Mouse (Mus musculus) embryonic facial prominence, embryonic 12.5 days (tissue): ENCODE results near the gene Tank. TPM values are rescaled to one million over a fixed set of nuclear protein-coding genes. Genes with fewer than 3 reads are reported as not detected.

ENCODE experiments used
- ATAC-seq: fragments of 200-750 bp; cut with Nextera tagmentation; 2 replicates; pipeline ENCODE4 v1.8.0; 2017; ENCODE audit not compliant: insufficient number of reproducible peaks, insufficient read depth, low FRiP score, low TSS enrichment
- H3K27ac ChIP-seq: fragments of 300-500 bp; sonication (generic); 2 replicates; pipeline ENCODE4 v1.5.1; 2016; ENCODE audit warnings: mild to moderate bottlenecking
- H3K27me3 ChIP-seq: fragments of 300-500 bp; sonication (generic); 2 replicates; pipeline ENCODE4 v1.6.1; 2016; ENCODE audit warnings: mild to moderate bottlenecking, moderate library complexity
- H3K36me3 ChIP-seq: fragments of 300-500 bp; sonication (generic); 2 replicates; pipeline ENCODE4 v1.6.1; 2016; ENCODE audit warnings: mild to moderate bottlenecking
- H3K4me1 ChIP-seq: fragments of 300-500 bp; sonication (generic); 2 replicates; pipeline ENCODE4 v1.6.1; 2016
- H3K4me2 ChIP-seq: fragments of 300-500 bp; sonication (generic); replicated peaks from 2 replicates; pipeline ENCODE4 v1.6.1; 2016; ENCODE audit warnings: mild to moderate bottlenecking, moderate library complexity
- H3K4me3 ChIP-seq: fragments of 300-500 bp; sonication (generic); 2 replicates; pipeline ENCODE4 v1.5.1; 2016; ENCODE audit warnings: mild to moderate bottlenecking
- H3K9ac ChIP-seq: fragments of 300-500 bp; sonication (generic); 2 replicates; pipeline ENCODE4 v1.6.1; 2016; ENCODE audit warnings: mild to moderate bottlenecking, moderate library complexity
- H3K9me3 ChIP-seq: fragments of 300-500 bp; sonication (generic); 2 replicates; pipeline ENCODE4 v1.6.1; 2016; ENCODE audit warnings: mild to moderate bottlenecking, moderate library complexity
- whole genome bisulfite sequencing: fragments of 180-500 bp; shearing (Covaris S2); methylation state at CpG from one replicate; pipeline ENCODE4 v1.1.7; 2016; 5-methylcytosine and 5-hydroxymethylcytosine counted together
- polyA plus RNA-seq: library from polyadenylated mRNA; unstranded; fragments of >200 nt; fragmentation: Nextera tagmentation; extraction: Ambion mirVana; gene quantifications from 2 replicates; pipeline ENCODE4 v1.2.1, GENCODE M21; 2016

Tank gene
- polyA plus RNA-seq, 1 experiment from 2014 or later, result 28.5 TPM

GRCm38 (mm10) chr2:61662833-61663232 lies 84.4 kb downstream of the Tank start:
- Histone ChIP-seq H3K4me2 (no peak overlapping the region), H3K36me3 (no peaks in the 10 kb centered on the region), H3K27ac (no peak overlapping the region), H3K9ac (no peak overlapping the region), H3K4me3 (no peak overlapping the region), H3K27me3 (no peaks in the 10 kb centered on the region), H3K4me1 (no peaks in the 10 kb centered on the region), H3K9me3 (no peaks in the 10 kb centered on the region)
- 82% methylated on average over 10 of the region's 10 CpGs for WGBS
- no peak for ATAC-seq

GRCm38 (mm10) chr2:61663573-61664241 lies 85.3 kb downstream of the Tank start:
- WGBS, result 80% methylated on average over 10 of the region's 10 CpGs
- ATAC-seq, result no peak
- Histone ChIP-seq H3K27me3 (no peaks in the 10 kb centered on the region), H3K27ac (no peak overlapping the region), H3K9ac (no peak overlapping the region), H3K4me1 (no peaks in the 10 kb centered on the region), H3K9me3 (no peaks in the 10 kb centered on the region), H3K36me3 (no peaks in the 10 kb centered on the region), H3K4me2 (no peak overlapping the region), H3K4me3 (no peak overlapping the region)

GRCm38 (mm10) chr2:61667420-61667819 lies 89.0 kb downstream of the Tank start:
- Histone ChIP-seq H3K27me3 (no peaks in the 10 kb centered on the region), H3K9me3 (no peaks in the 10 kb centered on the region), H3K4me1 (no peaks in the 10 kb centered on the region), H3K4me2 (no peak overlapping the region), H3K27ac (no peak overlapping the region), H3K9ac (no peak overlapping the region), H3K36me3 (no peaks in the 10 kb centered on the region), H3K4me3 (no peak overlapping the region)
- 83% methylated on average over 7 of the region's 7 CpGs for WGBS
- ATAC-seq, result no peak

GRCm38 (mm10) chr2:61668260-61668659 lies 89.9 kb downstream of the Tank start:
- no peaks in the 10 kb centered on the region for H3K36me3 ChIP-seq
- H3K9me3 ChIP-seq, result no peaks in the 10 kb centered on the region
- no peak overlapping the region for H3K4me3 ChIP-seq
- H3K4me2 ChIP-seq, result no peak overlapping the region
- ATAC-seq, result no peak
- no peak overlapping the region for H3K9ac ChIP-seq
- no peak overlapping the region for H3K27ac ChIP-seq
- WGBS, result 22% methylated on average over 4 of the region's 4 CpGs
- H3K27me3 ChIP-seq, result no peaks in the 10 kb centered on the region
- H3K4me1 ChIP-seq, result no peaks in the 10 kb centered on the region

GRCm38 (mm10) chr2:61674555-61674954 lies 96.2 kb downstream of the Tank start:
- Histone ChIP-seq H3K27me3 (no peaks in the 10 kb centered on the region), H3K4me3 (no peak overlapping the region), H3K36me3 (no peaks in the 10 kb centered on the region), H3K27ac (no peak overlapping the region), H3K9me3 (no peaks in the 10 kb centered on the region), H3K4me2 (no peak overlapping the region), H3K9ac (no peak overlapping the region), H3K4me1 (no peaks in the 10 kb centered on the region)
- 94% methylated on average over 3 of the region's 3 CpGs for WGBS
- no peak for ATAC-seq

GRCm38 (mm10) chr2:61681572-61681971 lies 103.2 kb downstream of the Tank start:
- Histone ChIP-seq H3K9me3 (no peaks in the 10 kb centered on the region), H3K4me1 (no peaks in the 10 kb centered on the region), H3K27ac (no peak overlapping the region), H3K36me3 (no peaks in the 10 kb centered on the region), H3K4me2 (no peak overlapping the region), H3K27me3 (no peaks in the 10 kb centered on the region), H3K4me3 (no peak overlapping the region), H3K9ac (no peak overlapping the region)
- WGBS, result 90% methylated on average over 1 of the region's 1 CpGs
- ATAC-seq, result no peak

- Histone ChIP-seq H3K4me1 (no peaks in the 10 kb centered on the region), H3K4me2 (no peak overlapping the region), H3K27me3 (no peaks in the 10 kb centered on the region), H3K9ac (no peak overlapping the region), H3K36me3 (no peaks in the 10 kb centered on the region), H3K9me3 (no peaks in the 10 kb centered on the region), H3K27ac (no peak overlapping the region), H3K4me3 (no peak overlapping the region)
- ATAC-seq, result no peak
- WGBS, result 46% methylated on average over 1 of the region's 1 CpGs
Observed at GRCm38 (mm10) chr2:61686533-61686932, 108.1 kb downstream of the Tank start.

GRCm38 (mm10) chr2:61689086-61689485 lies 110.7 kb downstream of the Tank start:
- no peak overlapping the region for H3K27ac ChIP-seq
- H3K4me2 ChIP-seq, result no peak overlapping the region
- H3K4me3 ChIP-seq, result no peak overlapping the region
- no peaks in the 10 kb centered on the region for H3K27me3 ChIP-seq
- H3K4me1 ChIP-seq, result no peaks in the 10 kb centered on the region
- no peak overlapping the region for H3K9ac ChIP-seq
- no peaks in the 10 kb centered on the region for H3K36me3 ChIP-seq
- WGBS, result 86% methylated on average over 3 of the region's 3 CpGs
- H3K9me3 ChIP-seq, result no peaks in the 10 kb centered on the region
- ATAC-seq, result no peak

Other genes starting within 250 kb of the Tank start
- 194 and 197 TPM in 2 replicates for gene Psmd14, start 133.1 kb downstream of the Tank start, polyA plus RNA-seq
- gene Tbr1, start 224.3 kb downstream of the Tank start, polyA plus RNA-seq, result 0.26 and 2.2 TPM in 2 replicates